Mouse (Mus musculus) E14TG2a.4 (cell line): Measurements from ENCODE around the gene Hist1h2bh.
"Not testable (repeated sequence)": the region's sequence is repeated elsewhere in the genome, so short reads cannot be mapped to it uniquely, and the experiment has no call there.

ENCODE experiments used
- CTCF ChIP-seq: conservative IDR thresholded peaks from 2 replicates; pipeline ENCODE4 v1.5.1; 2014; ENCODE audit warnings: low read length
- NANOG ChIP-seq: IDR thresholded peaks from 2 replicates; pipeline ENCODE4 v1.6.1; 2014; ENCODE audit warnings: borderline replicate concordance, low read length, mixed read lengths
- POU5F1 ChIP-seq: IDR thresholded peaks from 2 replicates; pipeline ENCODE4 v1.6.1; 2014; ENCODE audit warnings: low read length, borderline replicate concordance

GRCm38 (mm10) chr13:23573898-23574524 is 30.8 kb upstream of the Hist1h2bh start, which contains the start of the genes Hist1h2bf and Hist1h2ad:
- not testable (repeated sequence) for TF ChIP-seq CTCF, POU5F1, NANOG
